Mouse (Mus musculus) small intestine, adult 2 months (tissue): ENCODE measurements around the gene Zmynd8. TPM values are rescaled to one million over a fixed set of nuclear protein-coding genes. Genes with fewer than 3 reads are reported as not detected.

Experiments
- H3K27ac ChIP-seq: fragments of 200-500 bp; 2 replicates; pipeline ENCODE4 v1.5.1; 2012; ENCODE audit warnings: low read depth, low read length, control low read depth, inconsistent platforms; ENCODE audit not compliant: insufficient read depth
- H3K27me3 ChIP-seq: fragments of 200-500 bp; 2 replicates; pipeline ENCODE4 v1.6.1; 2012; ENCODE audit warnings: mild to moderate bottlenecking, moderate library complexity, low read length, inconsistent platforms; ENCODE audit not compliant: control insufficient read depth, insufficient read depth
- H3K36me3 ChIP-seq: fragments of 200-500 bp; 2 replicates; pipeline ENCODE4 v1.6.1; 2012; ENCODE audit warnings: mild to moderate bottlenecking, low read length, control low read depth, inconsistent platforms; ENCODE audit not compliant: control insufficient read depth, insufficient read depth
- H3K4me1 ChIP-seq: fragments of 200-500 bp; 2 replicates; pipeline ENCODE4 v1.6.1; 2012; ENCODE audit warnings: low read length, inconsistent platforms, mixed read lengths; ENCODE audit not compliant: control insufficient read depth, insufficient read depth, insufficient read length
- H3K4me3 ChIP-seq: fragments of 200-500 bp; 2 replicates; pipeline ENCODE4 v1.5.1; 2012; ENCODE audit warnings: low read depth, mild to moderate bottlenecking, control low read depth, inconsistent platforms, low read length, moderate library complexity
- CTCF ChIP-seq: fragments of 200-500 bp; IDR thresholded peaks from 2 replicates; pipeline ENCODE4 v1.5.1; 2012; ENCODE audit warnings: low read depth, mild to moderate bottlenecking, control low read depth, inconsistent platforms, low read length, moderate library complexity, mixed read lengths; ENCODE audit not compliant: insufficient replicate concordance, insufficient read length; ENCODE audit errors: extremely low read depth
- POLR2A ChIP-seq: fragments of 200-500 bp; IDR thresholded peaks from 2 replicates; pipeline ENCODE4 v1.6.1; 2012; ENCODE audit warnings: low read depth, mild to moderate bottlenecking, control low read depth, inconsistent platforms, low read length, moderate library complexity
- WGBS: fragments of 180-500 bp; shearing (Covaris S2); methylation state at CpG from one replicate; pipeline ENCODE4 v1.1.7; 2018; 5-methylcytosine and 5-hydroxymethylcytosine counted together
- polyA plus RNA-seq: library from polyadenylated mRNA; depleted of rRNA; stranded (reverse); fragments of >200 nt; gene quantifications from 2 replicates; pipeline ENCODE4 v1.2.3, GENCODE M21; 2012

Gene Zmynd8
- polyA plus RNA-seq, 1 experiment: 17.4 TPM

DNA sequence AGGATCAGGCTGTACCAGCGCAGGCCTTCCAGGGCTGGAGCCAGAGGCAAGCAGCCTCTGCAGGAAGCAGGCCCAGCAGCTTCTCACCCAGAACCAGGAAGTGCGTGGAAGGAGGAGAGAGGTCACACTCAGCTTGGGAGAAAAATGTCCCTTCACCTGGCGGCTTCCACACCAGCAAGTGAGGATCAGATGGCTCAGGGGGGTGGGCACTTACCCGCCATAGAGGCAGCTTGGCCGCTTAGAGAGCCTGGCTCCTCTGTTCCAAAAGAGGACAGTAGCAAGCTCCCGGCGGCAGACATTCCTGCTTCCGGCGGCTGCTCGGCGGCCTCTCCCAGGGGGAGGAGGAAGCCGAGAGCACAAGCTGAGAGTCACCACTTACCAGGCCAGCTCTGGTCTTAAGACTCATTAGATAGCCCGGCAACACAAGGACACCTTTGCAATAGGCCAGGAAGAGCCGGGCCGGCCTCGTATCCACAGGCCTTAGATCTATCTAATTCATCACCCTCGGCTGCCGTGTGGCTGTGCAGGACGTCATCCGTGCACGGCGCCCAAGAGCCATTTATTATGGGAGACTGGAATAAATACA is 40.9 kb downstream of the Zmynd8 start:
- TF ChIP-seq CTCF (peak; percentile 5; the same call in 1 of the 2 replicates), POLR2A (peak; percentile 59; the same call in 1 of the 2 replicates)
- Histone ChIP-seq H3K4me3 (peak overlapping the region; percentile 61), H3K4me1 (peaks cover 44% of the 10 kb centered on the region), H3K27me3 (no peaks in the 10 kb centered on the region), H3K27ac (peak overlapping the region; percentile 99), H3K36me3 (0 out of 2 replicates have a peak, but pooled peaks cover 2% of the 10 kb centered on the region)
- 7% methylated on average over 22 of the region's 22 CpGs for WGBS

DNA sequence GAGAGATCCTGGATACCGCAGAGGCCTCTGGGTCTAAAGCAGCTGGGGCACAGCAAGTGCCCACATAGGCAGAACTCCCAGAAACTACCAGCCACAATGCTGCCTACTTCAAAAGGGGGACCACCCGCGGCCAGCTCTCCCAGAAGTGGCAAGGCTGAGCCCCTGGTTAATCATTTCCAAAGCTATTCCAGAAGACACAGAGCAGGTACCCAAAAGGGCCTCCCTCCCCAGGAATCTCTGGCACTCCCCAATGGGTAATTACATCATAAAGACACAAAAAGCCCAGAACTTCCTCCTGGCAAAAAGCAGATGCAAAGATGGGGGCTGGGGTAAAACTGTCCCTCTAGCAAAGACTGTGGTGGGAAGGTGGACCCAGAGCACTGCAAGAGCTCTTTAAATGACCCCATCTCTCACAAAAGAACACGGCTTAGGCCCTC is 41.4 kb downstream of the Zmynd8 start:
- no peaks in the 10 kb centered on the region for H3K27me3 ChIP-seq
- TF ChIP-seq POLR2A: no peak
- TF ChIP-seq CTCF: no peak
- 0 out of 2 replicates have a peak, but pooled peaks cover 4% of the 10 kb centered on the region for H3K36me3 ChIP-seq
- peaks cover 44% of the 10 kb centered on the region for H3K4me1 ChIP-seq
- peak overlapping the region; percentile 61 for H3K4me3 ChIP-seq
- H3K27ac ChIP-seq: peak overlapping the region; percentile 99
- WGBS: 9% methylated on average over 4 of the region's 4 CpGs

DNA sequence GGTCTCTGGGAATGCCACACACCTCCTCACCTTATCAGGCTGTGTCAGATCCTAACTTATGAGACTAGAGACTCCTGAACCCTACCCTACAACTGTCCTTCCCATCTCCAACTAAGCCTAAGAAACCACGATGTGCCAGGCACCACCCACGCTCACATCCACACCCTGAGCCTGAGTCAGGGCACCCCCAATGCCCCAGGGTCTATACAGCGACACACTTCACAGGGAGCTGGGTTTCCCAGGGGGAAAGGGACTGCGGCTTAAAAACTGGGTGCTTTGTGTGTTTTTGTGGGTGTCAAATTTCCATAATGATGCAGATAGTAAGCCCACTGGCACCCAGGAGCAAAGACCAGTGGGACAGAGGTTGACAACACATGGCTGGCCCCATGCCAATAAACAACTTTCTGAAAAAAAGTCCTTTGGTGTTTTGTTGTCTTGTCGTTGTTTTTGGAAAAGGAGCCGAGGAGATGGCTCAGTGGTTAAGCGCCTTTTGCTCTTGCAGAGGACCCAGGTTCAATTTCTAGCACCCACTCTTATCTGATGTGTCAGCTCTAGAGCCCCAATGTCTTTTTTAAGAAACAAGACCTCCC is 42.1 kb downstream of the Zmynd8 start:
- Histone ChIP-seq H3K36me3 (peaks cover 7% of the 10 kb centered on the region), H3K27me3 (no peaks in the 10 kb centered on the region), H3K4me1 (peaks cover 44% of the 10 kb centered on the region), H3K4me3 (no peak overlapping the region), H3K27ac (peak overlapping the region; percentile 99)
- 48% methylated on average over 7 of the region's 7 CpGs for WGBS
- TF ChIP-seq POLR2A (no peak), CTCF (no peak)

DNA sequence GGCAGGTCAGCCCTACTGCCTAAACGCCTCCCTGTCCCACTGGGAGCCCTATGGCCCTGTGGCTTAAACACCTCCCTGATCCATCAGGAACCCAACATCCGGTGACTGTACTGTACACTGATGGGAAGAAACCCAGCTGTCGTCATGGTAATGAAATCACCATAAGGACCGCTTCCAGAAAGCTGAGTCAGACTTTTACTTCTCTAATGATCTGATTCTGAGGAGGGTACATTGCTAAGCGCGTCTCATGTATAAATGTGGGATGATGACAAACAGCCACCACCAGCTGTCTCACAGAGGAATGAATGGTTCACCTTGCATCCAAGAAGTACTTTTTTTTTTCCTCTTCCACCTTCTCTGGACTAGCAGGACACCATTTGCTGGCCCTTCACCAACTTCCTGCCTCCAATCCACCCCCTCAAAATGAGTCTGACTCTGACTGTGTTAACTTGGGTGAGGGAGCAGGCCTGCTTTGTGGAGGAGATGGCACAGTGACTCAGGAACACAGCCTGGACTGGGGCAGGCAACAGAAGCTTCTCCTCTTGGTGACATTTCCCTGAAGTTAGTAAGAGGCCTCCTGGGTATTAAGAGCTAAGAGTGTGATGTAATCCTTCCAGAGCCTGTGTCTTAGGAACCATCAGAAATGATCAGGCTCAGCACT is 43.0 kb downstream of the Zmynd8 start:
- H3K4me1 ChIP-seq: peaks cover 44% of the 10 kb centered on the region
- 59% methylated on average over 6 of the region's 6 CpGs for WGBS

DNA sequence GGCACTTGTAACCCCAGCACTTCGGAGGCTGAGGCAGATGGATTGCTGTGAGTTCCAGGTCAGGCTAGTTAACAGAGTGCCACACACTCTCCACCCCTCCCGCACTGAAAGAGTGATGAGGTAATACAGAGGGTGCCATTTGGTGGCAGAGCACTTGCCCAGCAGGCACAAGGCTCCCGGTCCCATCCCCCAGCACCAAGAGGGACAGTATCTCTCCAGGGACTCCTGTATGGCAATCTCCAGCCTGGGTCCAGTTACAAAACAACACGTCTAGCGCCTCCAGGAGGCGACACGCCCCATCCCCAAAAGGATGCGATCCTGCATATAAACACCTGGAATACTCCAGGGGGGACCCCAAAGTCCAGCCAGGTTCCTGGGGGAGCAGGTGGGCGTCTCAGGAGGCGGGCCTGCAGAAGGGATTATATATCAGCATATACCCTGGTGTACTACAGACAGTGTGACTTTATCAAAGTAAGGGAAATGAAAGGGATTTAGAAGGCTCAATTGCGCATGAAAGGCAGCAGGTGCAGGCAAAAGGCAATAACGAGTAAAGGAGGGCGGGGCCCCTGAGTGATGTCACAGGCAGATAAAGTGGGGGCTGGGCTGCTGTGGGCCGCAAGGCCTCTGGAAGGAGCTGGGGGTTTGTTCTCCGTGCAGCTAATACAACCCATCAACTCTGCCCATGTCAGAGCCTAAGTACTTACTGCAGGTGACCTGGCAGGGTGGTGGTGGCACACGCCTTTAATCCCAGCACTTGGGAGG is 44.4 kb downstream of the Zmynd8 start:
- 23% methylated on average over 16 of the region's 16 CpGs for WGBS
- no peak overlapping the region for H3K4me3 ChIP-seq
- peak overlapping the region; percentile 36 for H3K27ac ChIP-seq
- H3K4me1 ChIP-seq: peaks cover 38% of the 10 kb centered on the region
- no peaks in the 10 kb centered on the region for H3K27me3 ChIP-seq
- no peak; the same call in 1 of the 2 replicates for TF ChIP-seq CTCF
- TF ChIP-seq POLR2A: no peak
- H3K36me3 ChIP-seq: peaks cover 23% of the 10 kb centered on the region

More for the DNA sequence above, 43.0 kb downstream of the Zmynd8 start:
- H3K4me3 ChIP-seq: no peak overlapping the region
- no peaks in the 10 kb centered on the region for H3K27me3 ChIP-seq
- TF ChIP-seq CTCF (no peak), POLR2A (no peak)
- H3K27ac ChIP-seq: peak overlapping the region; percentile 99
- H3K36me3 ChIP-seq: peaks cover 16% of the 10 kb centered on the region

DNA sequence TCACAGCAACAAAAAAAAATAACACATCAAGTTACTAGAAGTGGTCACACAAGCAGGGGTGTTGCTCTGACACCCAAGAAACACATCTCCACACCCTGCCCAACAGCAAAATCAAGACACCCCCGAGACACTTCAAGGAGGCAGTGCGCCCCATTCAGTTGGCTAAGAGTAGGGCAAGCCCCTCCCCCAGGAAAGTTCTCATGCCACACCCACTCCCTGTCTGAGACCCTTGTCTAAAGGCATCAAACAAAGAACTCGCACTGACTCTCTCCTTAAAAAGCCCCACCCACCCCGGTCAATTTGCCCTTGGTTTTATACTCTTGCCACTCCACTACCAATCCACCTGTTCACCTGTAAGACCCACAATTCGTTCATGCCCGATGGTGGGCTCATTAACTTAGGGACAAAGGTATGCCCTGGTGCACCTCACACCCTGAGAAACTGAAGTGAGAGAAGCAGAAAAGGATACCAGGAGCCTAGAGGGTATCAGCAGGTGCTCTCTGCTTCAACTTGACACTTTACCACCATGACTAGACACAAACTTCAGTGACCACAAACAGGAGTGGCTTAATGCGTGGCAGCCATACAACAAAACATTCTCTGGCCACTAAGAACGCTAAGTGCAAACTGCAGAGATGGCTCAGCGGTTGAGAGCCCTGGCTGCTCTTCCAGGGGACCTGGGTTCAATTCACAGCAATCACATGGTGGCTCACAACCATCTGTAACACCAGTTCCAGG is 45.8 kb downstream of the Zmynd8 start:
- no peak overlapping the region for H3K4me3 ChIP-seq
- peaks cover 33% of the 10 kb centered on the region for H3K36me3 ChIP-seq
- peaks cover 27% of the 10 kb centered on the region for H3K4me1 ChIP-seq
- WGBS: 78% methylated on average over 9 of the region's 9 CpGs
- H3K27ac ChIP-seq: no peak overlapping the region
- TF ChIP-seq CTCF: no peak
- no peak for TF ChIP-seq POLR2A
- no peaks in the 10 kb centered on the region for H3K27me3 ChIP-seq
